19 mouse cellular contexts compared by ENCODE assay signal in the genomic region with DNA sequence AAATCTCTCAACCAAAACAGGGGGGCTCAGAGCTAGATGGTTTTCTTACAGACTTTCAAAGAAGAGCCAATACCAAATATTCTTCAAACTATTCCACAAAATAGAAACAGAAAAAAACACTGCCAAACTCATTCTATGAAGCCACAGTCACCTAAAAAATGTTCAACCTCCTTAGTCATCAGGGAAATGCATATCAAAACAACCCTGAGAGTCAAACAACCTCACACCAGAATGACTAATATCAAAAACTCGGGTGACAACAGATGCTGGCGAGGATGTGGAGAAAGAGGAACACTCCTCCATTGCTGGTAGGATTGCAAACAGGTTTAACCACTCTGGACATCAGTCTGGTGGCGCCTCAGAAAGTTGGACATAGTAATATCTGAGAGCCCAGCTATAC. TPM values are rescaled to one million over a fixed set of nuclear protein-coding genes. Genes with fewer than 3 reads are reported as not detected.
DNase-seq lines count a peak whose midpoint lies in the region; ATAC-seq and TF ChIP-seq lines count a peak whose summit lies in the region.
"Had no signal": no experiment of that assay in that cellular context is flagged by ENCODE, and none has a peak within 500 bp of the region (broad histone marks: within the 10 kb centered on the region; RNA-seq: fewer than 3 reads in every experiment).

No protein-coding gene starts in this region.

- CTCF ChIA-PET in Patski (lab: Charles Lee): interaction anchor here (1.4 kb wide), 1 partner anchor 9 kb away, joined by 4 read pairs; no protein-coding TSS in a partner anchor

- no peaks in the 10 kb centered on the region for H3K36me3 ChIP-seq in heart, embryonic 10.5 days
- H3K36me3 ChIP-seq: embryonic facial prominence, embryonic 10.5 days; embryonic facial prominence, embryonic 12.5 days; forebrain, embryonic 10.5 days; forebrain, embryonic 12.5 days had no signal

- DNase-seq in 3T3-L1 (ENCODE audit: low read depth, low spot score): peak; percentile 75
- no peak for DNase-seq in Patski (ENCODE audit: low read depth, low spot score)
- DNase-seq in retina, embryonic 14.5 days (ENCODE audit: low spot score): no peak
- no peak for DNase-seq in heart, embryonic 10.5 days (ENCODE audit: low spot score)
- DNase-seq in urinary bladder, postnatal 14 days (ENCODE audit: low spot score): no peak
- DNase-seq: adrenal gland, adult 2 months; adrenal gland, postnatal 10 days; adrenal gland, postnatal 25 days; cerebellum, adult 11 months; cerebellum, adult 18-20 months; cerebellum, adult 8-10 months; cerebellum, adult 9-11 months; cerebellum, postnatal 14 days had no signal

- POLR2A ChIA-PET in Patski (lab: Charles Lee): no interaction called here

- no peak overlapping the region for H3K4me3 ChIP-seq in heart, embryonic 10.5 days
- H3K4me3 ChIP-seq: embryonic facial prominence, embryonic 10.5 days; embryonic facial prominence, embryonic 12.5 days; forebrain, embryonic 10.5 days; forebrain, embryonic 12.5 days had no signal

- peak; percentile 21 for ATAC-seq in Patski
- ATAC-seq: forebrain, embryonic 14.5 days; forebrain, embryonic 16.5 days had no signal

- no peaks in the 10 kb centered on the region for H3K4me1 ChIP-seq in heart, embryonic 10.5 days
- H3K4me1 ChIP-seq: embryonic facial prominence, embryonic 10.5 days; embryonic facial prominence, embryonic 12.5 days; forebrain, embryonic 10.5 days; forebrain, embryonic 12.5 days had no signal

- no peaks in the 10 kb centered on the region for H3K27me3 ChIP-seq in Patski
- no peaks in the 10 kb centered on the region for H3K27me3 ChIP-seq in heart, embryonic 10.5 days (ENCODE audit: insufficient read depth, poor library complexity, severe bottlenecking)
- H3K27me3 ChIP-seq: embryonic facial prominence, embryonic 12.5 days; forebrain, embryonic 12.5 days had no signal

- in situ Hi-C loops in Patski (cut with MboI; ENCODE audit: low pct_unique_long_range_greater_than_20kb): no loop called here

- 64% methylated on average over 3 of the region's 3 CpGs for WGBS in heart, embryonic 10.5 days

- H3K27ac ChIP-seq in heart, embryonic 10.5 days: no peak overlapping the region
- H3K27ac ChIP-seq: embryonic facial prominence, embryonic 10.5 days; embryonic facial prominence, embryonic 12.5 days; forebrain, embryonic 10.5 days; forebrain, embryonic 12.5 days had no signal

- no peaks in the 10 kb centered on the region for H3K9me3 ChIP-seq in heart, embryonic 10.5 days
- H3K9me3 ChIP-seq: embryonic facial prominence, embryonic 12.5 days; forebrain, embryonic 10.5 days; forebrain, embryonic 12.5 days had no signal

- no peak for TF ChIP-seq CTCF in Patski (IDR thresholded peaks at IDR 0.05)

RNA-seq across cellular contexts. Expression of a gene that starts 44.1 kb away (rescaled TPM):
- polyA plus RNA-seq in Patski (2021): 17.9 TPM
- 6.9 and 8.2 TPM in 2 replicates for polyA plus RNA-seq in heart, embryonic 10.5 days (2016; fragmentation: Nextera tagmentation; extraction: Ambion mirVana)
